Mouse (Mus musculus): ENCODE results near the gene Rplp2. TPM values are rescaled to one million over a fixed set of nuclear protein-coding genes. Genes with fewer than 3 reads are reported as not detected.
A peak's percentile ranks its signal among the peaks of the same experiment; 100 is the strongest.

Rplp2 gene
- polyA plus RNA-seq, 1 experiment from 2014 or later = 820 TPM

DNA sequence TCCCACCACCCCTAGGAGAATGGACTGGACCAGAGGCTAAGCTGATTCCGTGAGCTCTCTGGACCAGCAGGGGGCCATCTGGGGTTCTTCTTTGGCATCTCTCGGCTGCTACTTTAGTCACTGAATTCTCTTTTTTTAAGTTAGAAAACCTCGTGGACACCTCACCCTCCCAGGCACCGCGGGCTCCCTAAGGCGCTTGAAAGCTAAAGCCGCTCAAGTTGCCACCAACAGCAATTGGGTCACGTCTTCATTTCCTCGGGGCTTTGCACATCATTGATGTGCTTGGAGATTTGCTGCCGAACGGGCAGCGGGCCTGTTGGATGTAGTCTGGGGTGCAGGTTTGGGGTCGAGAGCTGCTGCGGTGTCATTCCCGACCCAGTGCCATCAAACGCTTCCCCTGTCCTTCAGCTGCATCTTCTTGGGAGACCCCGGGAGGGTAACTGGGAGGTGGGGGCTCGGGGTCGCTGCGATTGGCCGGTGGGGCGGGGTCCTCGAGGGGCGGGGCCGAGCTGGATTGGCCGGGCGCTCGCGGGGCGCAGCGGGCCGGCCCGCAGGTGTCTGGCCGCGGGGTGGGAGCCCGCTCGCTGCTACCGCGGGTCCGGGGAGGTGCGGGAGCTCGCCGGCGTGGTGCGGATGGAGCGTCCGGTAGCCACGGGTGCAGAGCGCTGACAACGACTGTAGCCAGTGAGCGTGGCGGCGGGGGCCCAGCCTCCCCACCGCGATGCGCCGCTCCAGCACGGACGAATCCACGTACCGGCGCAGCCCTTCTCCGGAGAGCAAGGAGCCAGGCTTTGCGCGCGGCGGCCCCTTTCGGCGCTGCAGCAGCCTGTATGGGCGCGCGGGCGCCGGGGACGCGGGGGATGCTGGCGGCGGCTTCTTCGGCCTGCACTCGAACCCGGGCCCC is 34.6 kb downstream of the Rplp2 start:
- Histone ChIP-seq H3K27ac (replicated peaks) (no peak overlapping the region), H3K4me1 (peaks cover 35% of the 10 kb centered on the region), H3K27me3 (peaks cover 7% of the 10 kb centered on the region; the same call in 1 of the 2 replicates), H3K4me2 (replicated peaks) (peak overlapping the region; percentile 91), H3K9ac (replicated peaks) (peak overlapping the region; percentile 63), H3K9me3 (no peaks in the 10 kb centered on the region), H3K36me3 (no peaks in the 10 kb centered on the region), H3K4me3 (peak overlapping the region; percentile 64)
- ATAC-seq (replicated peaks) = peak; percentile 55
- WGBS = under 1% methylated on average over 80 of the region's 81 CpGs

DNA sequence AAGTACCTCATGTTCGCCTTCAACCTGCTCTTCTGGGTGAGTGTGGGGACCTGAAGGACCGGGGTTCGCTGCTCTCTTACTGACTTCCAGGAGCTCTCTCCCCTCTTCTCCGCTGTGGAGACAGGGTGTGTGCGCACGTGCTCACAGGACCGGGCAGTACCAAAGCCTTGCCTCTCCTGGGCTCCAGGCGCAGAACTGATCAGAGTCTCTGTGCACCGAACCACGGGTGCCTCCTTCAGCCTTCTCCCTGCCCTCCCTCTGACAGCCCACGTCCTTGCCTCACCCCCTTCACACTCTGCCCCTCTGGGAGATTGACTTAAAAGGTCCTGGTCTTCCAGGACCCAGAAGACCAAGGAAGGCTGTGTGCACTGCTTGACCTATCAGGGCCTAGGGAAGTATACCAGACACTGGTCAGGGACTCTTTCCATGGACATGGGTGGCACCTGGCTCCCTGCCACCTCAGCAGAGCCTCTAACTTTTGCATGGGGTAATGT is 35.4 kb downstream of the Rplp2 start:
- H3K36me3 ChIP-seq = no peaks in the 10 kb centered on the region
- WGBS = 2% methylated on average over 11 of the region's 11 CpGs
- H3K9ac ChIP-seq (replicated peaks) = peak overlapping the region; percentile 63
- 0 out of 2 replicates have a peak, but pooled peaks have one; percentile 6 for ATAC-seq (replicated peaks)
- peak overlapping the region; percentile 91 for H3K4me2 ChIP-seq (replicated peaks)
- H3K4me3 ChIP-seq = peak overlapping the region; percentile 64
- no peaks in the 10 kb centered on the region for H3K9me3 ChIP-seq
- no peaks in the 10 kb centered on the region; the same call in 1 of the 2 replicates for H3K27me3 ChIP-seq
- no peak overlapping the region for H3K27ac ChIP-seq (replicated peaks)
- H3K4me1 ChIP-seq = peaks cover 33% of the 10 kb centered on the region

- WGBS = 74% methylated on average over 6 of the region's 6 CpGs
- H3K27ac ChIP-seq (replicated peaks) = no peak overlapping the region
- peaks cover 33% of the 10 kb centered on the region for H3K4me1 ChIP-seq
- no peak overlapping the region for H3K9ac ChIP-seq (replicated peaks)
- no peaks in the 10 kb centered on the region for H3K9me3 ChIP-seq
- no peaks in the 10 kb centered on the region; the same call in 1 of the 2 replicates for H3K27me3 ChIP-seq
- ATAC-seq (replicated peaks) = no peak
- H3K36me3 ChIP-seq = no peaks in the 10 kb centered on the region
- H3K4me2 ChIP-seq (replicated peaks) = peak overlapping the region; percentile 91; the same call in 1 of the 2 replicates
- H3K4me3 ChIP-seq = no peak overlapping the region; the same call in 1 of the 2 replicates
Observed at GRCm38 (mm10) chr7:141483114-141483653, 36.0 kb downstream of the Rplp2 start.

DNA sequence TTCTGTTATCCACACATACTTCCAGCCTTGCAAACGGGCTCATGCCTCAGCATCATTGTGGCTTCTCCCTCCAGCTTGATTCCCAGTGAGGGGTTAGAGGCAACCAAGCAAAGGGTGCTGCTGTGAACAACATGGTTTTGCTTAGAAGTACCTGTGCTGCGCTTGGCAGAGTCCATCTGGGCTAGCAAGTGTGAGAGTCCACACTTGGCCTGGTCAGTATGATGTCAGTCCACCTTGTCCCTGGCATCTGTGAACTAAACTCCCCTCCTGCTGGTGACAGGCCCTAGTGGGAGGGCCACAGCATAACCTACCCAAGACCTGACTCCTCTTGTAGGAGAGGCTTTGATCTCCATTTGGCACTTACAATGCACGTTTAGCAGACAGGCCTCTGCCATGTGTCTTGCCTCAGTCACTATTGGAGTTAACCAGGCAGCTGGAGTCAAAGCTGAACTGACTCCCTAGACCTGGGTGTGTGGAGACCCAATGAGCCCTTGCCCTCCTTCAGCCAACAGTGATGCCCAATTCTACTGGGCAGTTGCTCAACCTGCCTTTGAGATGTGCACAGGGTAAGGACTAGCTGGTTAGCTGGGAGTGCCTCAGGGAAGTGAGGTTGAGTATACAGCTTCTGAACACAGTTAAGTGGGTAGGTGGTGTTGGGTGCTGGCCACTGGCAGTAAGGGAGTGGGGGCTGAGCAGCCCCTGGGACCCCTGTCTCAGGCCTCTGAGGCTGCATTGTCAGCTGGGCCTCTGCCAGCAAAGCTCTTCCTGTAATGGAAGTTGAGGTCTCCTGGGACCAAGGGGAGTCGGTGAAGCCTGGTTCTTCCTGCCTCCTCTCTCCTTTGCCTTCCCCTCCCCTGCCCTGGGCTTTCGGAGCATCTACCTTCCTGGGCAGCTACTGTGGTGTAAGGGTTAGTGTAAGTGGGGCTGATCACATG is 37.3 kb downstream of the Rplp2 start:
- H3K27ac ChIP-seq (replicated peaks) = no peak overlapping the region
- H3K9ac ChIP-seq (replicated peaks) = no peak overlapping the region
- no peaks in the 10 kb centered on the region; the same call in 1 of the 2 replicates for H3K27me3 ChIP-seq
- no peak overlapping the region for H3K4me2 ChIP-seq (replicated peaks)
- WGBS = 84% methylated on average over 5 of the region's 5 CpGs
- H3K9me3 ChIP-seq = no peaks in the 10 kb centered on the region
- no peak for ATAC-seq (replicated peaks)
- peaks cover 33% of the 10 kb centered on the region for H3K4me1 ChIP-seq
- no peaks in the 10 kb centered on the region for H3K36me3 ChIP-seq
- H3K4me3 ChIP-seq = no peak overlapping the region

GRCm38 (mm10) chr7:141485186-141485585 is 38.0 kb downstream of the Rplp2 start:
- H3K27ac ChIP-seq (replicated peaks) = no peak overlapping the region
- no peak overlapping the region for H3K4me2 ChIP-seq (replicated peaks)
- no peak for ATAC-seq (replicated peaks)
- H3K27me3 ChIP-seq = no peaks in the 10 kb centered on the region; the same call in 1 of the 2 replicates
- 76% methylated on average over 2 of the region's 2 CpGs for WGBS
- no peak overlapping the region for H3K9ac ChIP-seq (replicated peaks)
- peaks cover 33% of the 10 kb centered on the region for H3K4me1 ChIP-seq
- H3K4me3 ChIP-seq = no peak overlapping the region
- no peaks in the 10 kb centered on the region for H3K9me3 ChIP-seq
- no peaks in the 10 kb centered on the region for H3K36me3 ChIP-seq

- ATAC-seq (replicated peaks) = no peak
- H3K9ac ChIP-seq (replicated peaks) = no peak overlapping the region
- H3K36me3 ChIP-seq = no peaks in the 10 kb centered on the region
- H3K9me3 ChIP-seq = no peaks in the 10 kb centered on the region
- no peak overlapping the region for H3K27ac ChIP-seq (replicated peaks)
- no peaks in the 10 kb centered on the region; the same call in 1 of the 2 replicates for H3K27me3 ChIP-seq
- WGBS = 58% methylated on average over 2 of the region's 2 CpGs
- peaks cover 33% of the 10 kb centered on the region for H3K4me1 ChIP-seq
- H3K4me2 ChIP-seq (replicated peaks) = no peak overlapping the region
- H3K4me3 ChIP-seq = no peak overlapping the region
Observed at GRCm38 (mm10) chr7:141485606-141486005, 38.4 kb downstream of the Rplp2 start.

DNA sequence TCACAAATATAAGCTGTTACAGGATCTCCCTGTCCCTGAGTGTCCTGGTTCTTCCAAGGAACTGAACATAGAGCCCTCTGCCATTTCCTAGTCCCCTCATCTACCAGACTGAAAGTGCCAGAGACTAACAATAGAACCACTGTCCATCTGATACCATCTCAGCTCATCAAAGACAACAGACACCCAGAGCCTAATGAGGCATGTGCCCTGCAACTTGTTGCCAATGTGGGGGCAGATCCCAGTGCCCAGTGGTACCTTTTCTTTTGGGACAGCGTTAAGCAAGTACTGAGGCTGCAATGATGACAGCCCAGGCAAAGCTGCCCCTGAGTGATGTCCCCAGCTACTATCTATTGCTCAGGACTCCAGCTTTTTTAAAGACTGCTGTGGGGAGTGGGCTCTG is 39.1 kb downstream of the Rplp2 start:
- ATAC-seq (replicated peaks) = no peak
- Histone ChIP-seq H3K4me3 (no peak overlapping the region), H3K36me3 (no peaks in the 10 kb centered on the region), H3K9me3 (no peaks in the 10 kb centered on the region), H3K4me2 (replicated peaks) (no peak overlapping the region), H3K4me1 (peaks cover 29% of the 10 kb centered on the region), H3K9ac (replicated peaks) (no peak overlapping the region), H3K27ac (replicated peaks) (no peak overlapping the region), H3K27me3 (no peaks in the 10 kb centered on the region; the same call in 1 of the 2 replicates)
- WGBS = 89% methylated on average over 1 of the region's 1 CpGs

GRCm38 (mm10) chr7:141487141-141487540 is 40.0 kb downstream of the Rplp2 start:
- 82% methylated on average over 7 of the region's 7 CpGs for WGBS
- Histone ChIP-seq H3K27ac (replicated peaks) (no peak overlapping the region), H3K27me3 (no peaks in the 10 kb centered on the region; the same call in 1 of the 2 replicates), H3K9ac (replicated peaks) (no peak overlapping the region), H3K4me2 (replicated peaks) (no peak overlapping the region), H3K4me1 (peaks cover 20% of the 10 kb centered on the region), H3K4me3 (no peak overlapping the region), H3K9me3 (no peaks in the 10 kb centered on the region), H3K36me3 (no peaks in the 10 kb centered on the region)
- ATAC-seq (replicated peaks) = no peak

GRCm38 (mm10) chr7:141491151-141491550 is 44.0 kb downstream of the Rplp2 start:
- ATAC-seq (replicated peaks) = no peak
- Histone ChIP-seq H3K4me3 (no peak overlapping the region), H3K4me2 (replicated peaks) (no peak overlapping the region), H3K9me3 (no peaks in the 10 kb centered on the region), H3K27me3 (no peaks in the 10 kb centered on the region), H3K27ac (replicated peaks) (no peak overlapping the region), H3K9ac (replicated peaks) (no peak overlapping the region), H3K4me1 (no peaks in the 10 kb centered on the region), H3K36me3 (no peaks in the 10 kb centered on the region)
- WGBS = 89% methylated on average over 2 of the region's 2 CpGs

DNA sequence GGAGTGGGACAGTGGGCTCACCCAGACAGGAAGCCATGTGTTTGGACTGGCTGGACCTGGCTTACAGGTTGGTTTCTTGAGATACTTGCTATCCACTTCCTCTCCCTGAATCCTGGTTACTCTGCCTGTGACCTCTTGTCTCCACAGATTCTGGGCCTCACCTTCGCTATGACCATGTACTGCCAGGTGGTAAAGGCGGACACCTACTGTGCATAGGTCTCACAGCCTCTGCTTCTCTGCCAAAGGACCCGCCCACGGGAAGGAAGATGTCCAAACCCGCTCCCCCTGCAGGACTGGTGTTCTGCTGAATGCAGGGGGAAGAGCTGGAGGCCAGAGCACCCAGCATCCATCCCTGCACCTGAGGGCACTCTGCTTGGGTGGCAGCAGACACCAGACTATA is 45.6 kb downstream of the Rplp2 start:
- Histone ChIP-seq H3K9me3 (no peaks in the 10 kb centered on the region), H3K4me1 (no peaks in the 10 kb centered on the region), H3K27me3 (no peaks in the 10 kb centered on the region), H3K9ac (replicated peaks) (no peak overlapping the region), H3K4me3 (no peak overlapping the region), H3K27ac (replicated peaks) (no peak overlapping the region), H3K36me3 (no peaks in the 10 kb centered on the region), H3K4me2 (replicated peaks) (no peak overlapping the region)
- 92% methylated on average over 5 of the region's 5 CpGs for WGBS
- no peak for ATAC-seq (replicated peaks)

- Histone ChIP-seq H3K4me2 (replicated peaks) (no peak overlapping the region), H3K27me3 (no peaks in the 10 kb centered on the region), H3K36me3 (0 out of 2 replicates have a peak, but pooled peaks cover 3% of the 10 kb centered on the region), H3K9ac (replicated peaks) (no peak overlapping the region), H3K27ac (replicated peaks) (no peak overlapping the region), H3K4me3 (no peak overlapping the region), H3K9me3 (no peaks in the 10 kb centered on the region), H3K4me1 (no peaks in the 10 kb centered on the region)
- 84% methylated on average over 1 of the region's 1 CpGs for whole genome bisulfite sequencing
- no peak for ATAC-seq (replicated peaks)
Observed at GRCm38 (mm10) chr7:141493729-141494128, 46.6 kb downstream of the Rplp2 start.
